Mouse (Mus musculus) embryonic facial prominence, embryonic 10.5 days (tissue): ENCODE results near the gene Cebpb. TPM values are rescaled to one million over a fixed set of nuclear protein-coding genes. Genes with fewer than 3 reads are reported as not detected.
A peak's percentile ranks its signal among the peaks of the same experiment; 100 is the strongest.

Experiments
- DNase-seq: peaks from one replicate; pipeline ENCODE4 v3.0.0-alpha.2; 2017; ENCODE audit warnings: low spot score
- H3K27ac ChIP-seq: fragments of 300-500 bp; sonication (generic); replicated peaks from 2 replicates; pipeline ENCODE4 v1.5.1; 2016; ENCODE audit warnings: mild to moderate bottlenecking
- H3K27me3 ChIP-seq: fragments of 300-500 bp; sonication (generic); replicated peaks from 2 replicates; pipeline ENCODE4 v1.6.1; 2016; ENCODE audit warnings: low read depth, mild to moderate bottlenecking; ENCODE audit not compliant: poor library complexity, severe bottlenecking
- H3K36me3 ChIP-seq: fragments of 300-500 bp; sonication (generic); replicated peaks from 2 replicates; pipeline ENCODE4 v1.6.1; 2016; ENCODE audit warnings: mild to moderate bottlenecking, moderate library complexity
- H3K4me1 ChIP-seq: fragments of 300-500 bp; sonication (generic); 2 replicates; pipeline ENCODE4 v1.6.1; 2016
- H3K4me3 ChIP-seq: fragments of 300-500 bp; sonication (generic); 2 replicates; pipeline ENCODE4 v1.5.1; 2016; ENCODE audit warnings: mild to moderate bottlenecking, moderate library complexity
- H3K9me3 ChIP-seq: fragments of 300-500 bp; sonication (generic); 2 replicates; pipeline ENCODE4 v1.6.1; 2016; ENCODE audit warnings: mild to moderate bottlenecking
- WGBS: fragments of 180-500 bp; shearing (Covaris S2); methylation state at CpG from one replicate; pipeline ENCODE4 v1.1.7; 2016; 5-methylcytosine and 5-hydroxymethylcytosine counted together
- polyA plus RNA-seq: library from polyadenylated mRNA; unstranded; fragments of >200 nt; fragmentation: Nextera tagmentation; extraction: Ambion mirVana; gene quantifications from 2 replicates; pipeline ENCODE4 v1.2.1, GENCODE M21; 2016

The Cebpb gene
- polyA plus RNA-seq, 1 experiment from 2014 or later, result 1.8 TPM

DNA sequence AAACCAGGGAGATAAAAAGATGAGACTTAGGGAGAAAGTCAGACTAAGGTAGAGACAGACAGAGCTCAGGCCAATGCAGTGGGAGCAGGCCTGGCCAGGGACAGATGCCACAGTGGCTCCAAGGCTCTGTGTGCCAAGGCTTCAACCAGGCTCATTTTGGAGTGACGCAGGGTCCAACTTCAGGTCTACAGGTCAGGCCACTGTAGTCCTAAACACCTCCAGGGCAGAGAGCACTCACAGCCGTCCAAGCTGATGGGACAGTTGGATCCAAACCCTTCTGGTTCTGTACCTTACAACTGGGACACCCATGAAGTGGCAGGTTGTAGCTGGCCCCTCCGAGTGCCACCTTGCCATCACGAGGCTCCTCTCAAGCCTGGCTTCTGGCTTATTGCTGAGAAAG is 30.7 kb upstream of the Cebpb start:
- peaks cover 48% of the 10 kb centered on the region for H3K36me3 ChIP-seq
- H3K27ac ChIP-seq, result peak overlapping the region; percentile 12; the same call in 1 of the 2 replicates
- no peaks in the 10 kb centered on the region for H3K9me3 ChIP-seq
- H3K4me3 ChIP-seq, result peak overlapping the region; percentile 81; the same call in 1 of the 2 replicates
- no peak for DNase-seq
- peaks cover 51% of the 10 kb centered on the region for H3K4me1 ChIP-seq
- 86% methylated on average over 4 of the region's 4 CpGs for WGBS
- peaks cover 11% of the 10 kb centered on the region for H3K27me3 ChIP-seq

DNA sequence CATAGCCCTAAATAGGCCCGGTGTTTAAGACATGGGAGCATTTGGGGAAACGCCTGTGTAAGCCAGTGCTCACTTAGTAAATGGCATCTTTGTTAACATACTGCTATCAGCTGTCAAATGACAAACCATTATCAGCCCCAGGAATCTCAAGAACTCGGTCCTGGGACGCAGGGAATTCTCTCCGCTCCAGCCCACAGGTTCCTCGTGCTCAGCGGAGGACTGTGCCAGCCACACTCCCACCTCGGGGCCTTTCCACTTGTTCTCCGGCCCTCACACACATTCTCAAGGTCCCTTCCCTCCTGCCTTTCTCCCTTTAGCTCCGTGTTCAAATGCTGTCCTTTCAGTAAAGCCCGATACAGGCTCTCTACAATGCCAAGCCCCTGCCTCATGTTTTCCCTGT is 30.0 kb upstream of the Cebpb start:
- no peak for DNase-seq
- peaks cover 51% of the 10 kb centered on the region for H3K4me1 ChIP-seq
- H3K27ac ChIP-seq, result peak overlapping the region; percentile 12; the same call in 1 of the 2 replicates
- H3K9me3 ChIP-seq, result no peaks in the 10 kb centered on the region
- peaks cover 41% of the 10 kb centered on the region for H3K36me3 ChIP-seq
- peak overlapping the region; percentile 81 for H3K4me3 ChIP-seq
- H3K27me3 ChIP-seq, result peaks cover 16% of the 10 kb centered on the region
- 69% methylated on average over 11 of the region's 11 CpGs for WGBS

DNA sequence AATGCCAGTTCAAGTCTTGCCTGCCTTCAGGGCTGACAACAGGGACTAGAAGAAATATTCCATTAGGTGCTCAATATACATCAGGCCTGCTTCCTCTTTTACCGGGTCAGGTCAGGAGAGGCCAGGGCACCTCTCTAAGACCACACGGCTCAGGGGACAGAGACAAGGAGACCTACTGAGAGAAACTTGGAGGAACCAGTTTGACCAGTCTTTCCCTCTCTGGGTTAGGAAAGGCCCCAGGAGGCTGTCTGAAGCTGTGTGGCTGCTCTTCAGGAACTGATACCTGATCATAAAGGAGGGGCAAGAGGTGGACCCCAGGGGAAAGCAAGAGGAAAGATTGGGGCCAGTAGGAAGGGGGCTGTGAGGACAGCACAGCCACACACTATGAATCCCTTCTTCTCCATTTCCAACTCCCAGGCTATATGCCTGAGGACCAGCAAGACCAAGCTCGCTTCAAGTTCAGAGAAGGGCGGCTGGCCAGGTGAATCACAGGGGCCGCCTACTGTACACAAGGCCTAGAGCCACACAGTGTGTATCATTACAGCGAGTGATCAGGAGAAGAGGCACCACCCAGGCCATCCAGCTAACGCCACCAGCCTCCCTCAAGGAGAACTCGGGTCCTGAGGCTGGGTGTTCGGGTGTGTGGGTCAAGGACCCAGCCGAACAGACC is 29.4 kb upstream of the Cebpb start:
- no peak for DNase-seq
- Histone ChIP-seq H3K4me3 (peak overlapping the region; percentile 81), H3K27ac (peak overlapping the region; percentile 88), H3K36me3 (peaks cover 35% of the 10 kb centered on the region), H3K9me3 (no peaks in the 10 kb centered on the region), H3K27me3 (peaks cover 16% of the 10 kb centered on the region), H3K4me1 (peaks cover 51% of the 10 kb centered on the region)
- 63% methylated on average over 10 of the region's 10 CpGs for WGBS

DNA sequence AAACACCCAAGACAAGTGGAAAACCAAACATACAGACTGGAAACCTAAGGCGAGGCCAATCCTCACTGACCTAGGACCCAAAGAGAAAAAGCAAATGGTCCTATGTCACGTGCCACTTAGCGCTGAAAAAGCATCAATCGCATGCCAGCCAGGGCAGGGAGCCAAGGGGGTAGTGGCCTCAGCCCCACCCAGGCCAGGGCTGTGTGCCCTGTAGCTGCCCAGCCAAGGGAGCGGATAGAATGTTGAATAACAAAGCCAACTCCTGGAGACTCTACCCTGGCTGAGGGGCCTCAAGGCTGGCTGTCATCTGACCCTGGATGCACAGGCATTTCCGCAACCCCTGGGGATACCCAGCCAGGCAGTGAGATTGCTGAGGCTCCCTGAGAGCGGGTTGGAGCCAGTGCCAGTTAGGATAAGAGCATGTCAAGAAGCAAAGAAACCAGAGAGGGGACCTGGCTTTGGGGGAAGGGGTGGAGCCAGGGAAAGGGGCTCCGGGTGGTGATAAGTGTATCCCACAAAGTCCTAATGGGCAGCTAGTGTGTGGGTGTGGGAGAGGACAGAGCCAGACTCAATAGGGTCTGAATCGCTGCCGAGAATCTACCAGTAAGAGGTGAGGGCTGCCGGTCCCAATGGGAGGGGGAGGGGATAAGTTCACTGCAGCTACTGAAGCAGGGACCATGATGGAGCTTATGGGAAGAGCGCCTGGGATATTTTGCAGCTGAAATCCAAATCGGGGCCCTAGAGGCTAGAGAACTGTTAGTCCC is 28.7 kb upstream of the Cebpb start:
- Histone ChIP-seq H3K9me3 (no peaks in the 10 kb centered on the region), H3K4me1 (peaks cover 51% of the 10 kb centered on the region), H3K27ac (peak overlapping the region; percentile 88), H3K4me3 (peak overlapping the region; percentile 81), H3K27me3 (peaks cover 16% of the 10 kb centered on the region), H3K36me3 (peaks cover 28% of the 10 kb centered on the region)
- 20% methylated on average over 13 of the region's 13 CpGs for WGBS
- DNase-seq, result peak; percentile 47

DNA sequence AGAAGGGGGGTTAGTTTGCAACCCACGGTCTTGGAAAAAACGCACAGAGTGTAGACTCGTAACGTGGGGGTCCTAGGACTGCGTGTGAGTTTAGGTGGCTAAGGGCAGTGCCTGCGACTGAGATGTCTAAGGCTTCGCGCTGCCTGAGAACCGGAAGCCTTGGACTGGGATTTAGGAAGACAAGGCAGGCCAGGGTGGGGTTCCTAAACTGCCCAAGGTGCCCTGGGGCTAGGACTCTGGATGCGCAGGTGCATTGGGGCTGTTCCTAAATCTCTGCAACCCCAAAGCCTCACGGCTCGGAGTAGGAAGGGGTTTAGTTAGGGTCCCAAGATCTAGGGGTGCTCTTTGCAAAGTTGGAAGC is 28.1 kb upstream of the Cebpb start:
- Histone ChIP-seq H3K4me1 (peaks cover 51% of the 10 kb centered on the region), H3K4me3 (peak overlapping the region; percentile 81), H3K27ac (peak overlapping the region; percentile 88), H3K27me3 (peaks cover 16% of the 10 kb centered on the region), H3K36me3 (peaks cover 26% of the 10 kb centered on the region), H3K9me3 (no peaks in the 10 kb centered on the region)
- 1% methylated on average over 12 of the region's 12 CpGs for WGBS
- DNase-seq, result peak; percentile 52

DNA sequence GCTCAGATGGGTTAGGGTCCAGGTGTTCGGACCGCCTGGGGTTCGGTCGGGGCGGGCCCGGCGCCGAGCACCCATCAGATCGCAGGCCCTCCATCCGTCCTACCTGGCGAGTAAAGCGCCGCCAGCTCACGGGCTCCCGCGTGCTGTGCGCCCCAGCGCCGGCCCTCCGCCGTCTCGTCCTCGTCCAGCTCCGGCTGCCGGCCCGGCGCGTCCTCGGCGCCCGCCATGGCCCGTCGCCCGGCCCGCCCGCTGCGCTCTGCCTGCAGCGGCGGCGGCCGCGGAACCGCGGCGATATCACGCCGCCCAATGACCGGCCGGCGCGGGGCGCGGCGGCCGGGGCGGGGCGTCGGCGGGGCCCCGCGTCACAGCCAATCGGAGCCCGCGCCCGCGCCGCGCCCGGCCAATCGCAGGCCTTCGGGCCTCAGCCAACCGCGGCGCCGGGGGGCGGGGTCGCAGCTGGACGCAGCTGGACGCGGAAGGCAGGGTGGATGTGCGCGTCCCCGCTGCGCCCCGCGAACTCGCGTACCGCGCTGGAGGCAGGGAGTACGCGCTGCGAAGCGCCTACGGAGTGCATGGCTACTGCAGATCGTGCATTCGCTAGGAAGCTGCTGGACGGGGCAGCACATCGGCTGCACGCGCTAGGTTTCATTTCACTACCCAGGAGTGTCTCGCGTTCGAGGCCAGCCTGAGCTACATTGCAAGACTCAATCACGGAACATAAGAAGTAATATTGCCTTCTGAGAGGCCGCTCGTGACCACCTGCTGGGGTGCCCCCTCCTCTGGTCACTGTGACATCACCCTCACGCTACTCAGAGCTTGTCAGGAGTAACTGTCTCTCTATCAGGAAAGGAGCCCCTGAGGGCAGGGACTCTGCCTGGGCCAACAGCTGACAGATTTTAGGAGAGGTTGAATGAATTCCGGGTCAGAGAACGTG is 27.2 kb upstream of the Cebpb start, which contains the start of gene Gm20431:
Gene Gm20431, minus strand, starts transcription at position 227 of the 934 bp plus-strand sequence.
- peaks cover 21% of the 10 kb centered on the region for H3K36me3 ChIP-seq
- peaks cover 50% of the 10 kb centered on the region for H3K4me1 ChIP-seq
- peak; percentile 97 for DNase-seq
- 2% methylated on average over 110 of the region's 110 CpGs for WGBS
- peak within 1 kb of the TSS; percentile 88 for H3K27ac ChIP-seq
- H3K27me3 ChIP-seq, result peaks cover 16% of the 10 kb centered on the region
- no peaks in the 10 kb centered on the region for H3K9me3 ChIP-seq
- H3K4me3 ChIP-seq, result peak within 1 kb of the TSS; percentile 81

DNA sequence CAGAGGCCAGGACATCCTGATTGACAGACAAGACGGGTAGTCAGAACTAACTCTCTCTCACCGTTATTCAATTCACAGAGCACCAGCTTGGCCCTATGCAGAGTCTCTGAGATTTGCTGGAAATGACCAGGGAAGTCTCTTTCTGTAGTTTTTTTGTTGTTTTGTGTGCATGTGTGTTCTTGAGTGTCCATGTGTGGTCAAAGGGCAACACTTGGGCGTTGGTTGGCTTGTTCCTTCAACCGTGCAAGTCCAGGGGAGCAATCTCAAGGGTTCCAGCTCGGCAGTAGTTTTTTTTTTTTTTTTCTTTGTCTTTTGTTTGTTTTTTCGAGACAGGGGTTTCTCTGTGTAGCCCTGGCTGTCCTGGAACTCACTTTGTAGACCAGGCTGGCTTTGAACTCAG is 26.0 kb upstream of the Cebpb start:
- Histone ChIP-seq H3K9me3 (no peaks in the 10 kb centered on the region), H3K36me3 (peaks cover 9% of the 10 kb centered on the region), H3K27ac (no peak overlapping the region), H3K4me1 (peaks cover 43% of the 10 kb centered on the region), H3K4me3 (peak overlapping the region; percentile 81), H3K27me3 (peaks cover 16% of the 10 kb centered on the region)
- WGBS, result 53% methylated on average over 6 of the region's 6 CpGs
- DNase-seq, result no peak

DNA sequence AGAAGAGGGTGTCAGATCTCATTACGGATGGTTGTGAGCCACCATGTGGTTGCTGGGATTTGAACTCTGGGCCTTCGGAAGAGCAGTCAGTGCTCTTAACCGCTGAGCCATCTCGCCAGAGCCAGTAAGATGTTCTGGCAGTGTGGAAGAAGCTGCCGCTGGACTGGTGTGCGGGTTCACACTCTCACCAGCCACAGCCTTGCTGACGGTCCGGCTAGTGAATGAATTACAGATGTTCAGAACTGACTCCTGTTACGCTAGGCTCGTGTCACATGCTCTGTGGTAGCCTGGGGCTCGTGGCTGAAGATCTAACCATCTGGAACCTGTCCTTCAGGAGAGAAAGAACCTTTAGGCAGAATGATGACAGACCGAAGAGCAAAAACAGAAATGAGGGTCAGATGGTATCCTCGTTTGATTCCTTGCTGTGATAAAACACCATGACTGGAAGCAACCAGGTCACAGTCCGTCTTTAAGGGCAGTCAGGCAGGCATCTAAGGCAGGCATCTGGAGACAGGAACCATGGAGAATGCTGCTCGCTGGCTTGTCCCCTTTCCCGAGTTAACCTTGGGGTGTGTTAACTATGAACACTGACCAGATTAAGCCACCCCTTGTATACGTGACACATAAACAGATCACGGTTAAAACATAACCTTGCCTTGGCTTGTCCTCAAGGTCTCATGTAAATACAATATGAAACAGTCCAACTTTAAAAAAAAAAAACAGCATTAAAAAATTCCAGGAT is 22.6 kb upstream of the Cebpb start:
- 79% methylated on average over 18 of the region's 18 CpGs for WGBS
- Histone ChIP-seq H3K9me3 (no peaks in the 10 kb centered on the region), H3K4me3 (no peak overlapping the region), H3K4me1 (peaks cover 14% of the 10 kb centered on the region), H3K36me3 (no peaks in the 10 kb centered on the region), H3K27me3 (peaks cover 16% of the 10 kb centered on the region), H3K27ac (no peak overlapping the region)
- DNase-seq, result no peak

DNA sequence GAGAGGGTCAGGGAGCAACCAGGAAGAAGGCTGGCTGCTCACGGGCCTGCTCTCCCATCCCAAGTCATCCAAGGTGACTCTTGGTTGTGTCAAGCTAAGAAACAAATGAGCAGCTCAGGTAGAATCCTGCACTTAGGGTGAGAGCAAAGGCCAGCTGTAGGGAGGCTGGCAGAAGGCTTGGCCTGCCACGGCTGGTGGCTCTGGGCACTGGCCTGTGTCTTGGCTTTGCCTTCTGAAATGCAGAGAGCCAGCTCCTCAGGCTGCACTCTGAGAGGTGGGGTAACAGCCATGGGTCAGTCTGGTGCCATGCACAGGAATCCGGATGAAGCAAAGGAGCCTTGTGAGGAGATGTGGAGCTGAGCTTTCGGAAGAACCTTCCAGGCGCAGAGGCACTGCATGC is 20.3 kb upstream of the Cebpb start:
- WGBS, result 85% methylated on average over 5 of the region's 5 CpGs

DNA sequence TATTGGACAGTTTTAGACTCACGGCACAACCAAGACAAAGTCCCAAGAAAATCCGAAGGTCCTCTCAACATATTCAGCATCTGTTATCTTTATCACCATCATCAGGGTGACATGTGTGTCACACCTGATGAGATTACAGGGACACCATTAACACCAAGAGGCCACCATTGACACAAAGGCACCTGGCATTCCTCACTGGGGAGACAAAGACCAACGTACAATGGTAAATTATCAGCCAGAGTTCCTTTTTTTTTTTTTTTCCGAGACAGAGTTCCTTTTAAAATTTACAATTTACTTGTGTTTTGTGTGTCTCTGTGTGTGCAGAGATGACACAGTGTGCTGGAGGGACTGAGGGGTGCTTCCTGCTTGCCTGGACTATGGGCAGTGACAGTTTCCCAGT is 19.3 kb upstream of the Cebpb start:
- Histone ChIP-seq H3K4me3 (no peak overlapping the region), H3K9me3 (no peaks in the 10 kb centered on the region), H3K36me3 (no peaks in the 10 kb centered on the region), H3K4me1 (peaks cover 17% of the 10 kb centered on the region), H3K27me3 (no peaks in the 10 kb centered on the region), H3K27ac (no peak overlapping the region)
- 83% methylated on average over 4 of the region's 4 CpGs for WGBS
- DNase-seq, result no peak

More for the DNA sequence above, 20.3 kb upstream of the Cebpb start:
- Histone ChIP-seq H3K4me3 (no peak overlapping the region), H3K27ac (no peak overlapping the region), H3K9me3 (no peaks in the 10 kb centered on the region), H3K4me1 (peaks cover 17% of the 10 kb centered on the region), H3K27me3 (peaks cover under 1% of the 10 kb centered on the region; the same call in 1 of the 2 replicates), H3K36me3 (no peaks in the 10 kb centered on the region)
- DNase-seq, result no peak

DNA sequence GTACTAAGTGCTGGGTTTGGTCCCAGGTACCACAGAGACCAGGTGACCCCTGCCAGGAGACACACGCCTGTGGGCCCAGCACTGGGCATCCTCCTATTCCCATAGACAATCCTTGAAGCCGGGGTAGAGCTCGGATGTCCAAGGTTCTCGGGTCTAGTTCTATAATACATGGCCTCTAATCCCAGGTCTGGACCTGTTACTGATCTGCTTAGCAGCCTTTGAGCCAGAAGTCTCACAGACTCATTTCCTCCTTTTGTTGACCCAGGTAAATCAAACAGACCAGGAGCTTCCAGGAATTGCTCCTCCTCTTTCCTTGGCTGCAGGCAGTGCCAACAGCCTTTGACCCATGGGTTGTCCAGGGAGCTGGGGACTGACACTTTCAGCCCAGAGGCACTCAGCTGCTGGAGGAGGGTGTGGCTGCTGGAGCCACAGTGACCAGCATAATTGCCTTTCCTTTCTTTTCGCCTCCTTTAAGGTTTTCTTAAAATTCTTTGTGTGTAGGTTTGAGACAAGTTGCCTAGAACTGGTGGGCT is 17.5 kb upstream of the Cebpb start:
- Histone ChIP-seq H3K4me1 (peaks cover 25% of the 10 kb centered on the region), H3K27ac (0 out of 2 replicates have a peak overlapping the region, but pooled peaks have one; percentile 21), H3K27me3 (no peaks in the 10 kb centered on the region), H3K4me3 (no peak overlapping the region), H3K9me3 (no peaks in the 10 kb centered on the region), H3K36me3 (no peaks in the 10 kb centered on the region)
- no peak for DNase-seq
- 79% methylated on average over 5 of the region's 5 CpGs for WGBS
